Mouse (Mus musculus): Measurements from ENCODE around the gene 1700029J07Rik. TPM values are rescaled to one million over a fixed set of nuclear protein-coding genes. Genes with fewer than 3 reads are reported as not detected.

The 1700029J07Rik gene
- polyA plus RNA-seq, 2 experiments from 2014 or later, result 1.9 to 3.2 TPM

- ATAC-seq, result no peak
These were observed 28.8 kb downstream of the 1700029J07Rik start for GRCm38 (mm10) chr8:45946283-45946682.

- no peak for ATAC-seq
These were observed 38.1 kb downstream of the 1700029J07Rik start for GRCm38 (mm10) chr8:45936986-45937385.

- peak; percentile 93 for ATAC-seq
These were observed 40.5 kb downstream of the 1700029J07Rik start, which contains the start of gene Ccdc110 for GRCm38 (mm10) chr8:45934582-45935014. TSS of gene Ccdc110 (plus strand) at chr8:45934619.

- no peak for ATAC-seq
These were observed 52.9 kb downstream of the 1700029J07Rik start for GRCm38 (mm10) chr8:45922116-45922515.

GRCm38 (mm10) chr8:45920392-45920791, 54.7 kb downstream of the 1700029J07Rik start:
- no peak for ATAC-seq

- no peak for ATAC-seq
These were observed 56.2 kb downstream of the 1700029J07Rik start for GRCm38 (mm10) chr8:45918891-45919290.

- ATAC-seq, result no peak
These were observed 57.9 kb downstream of the 1700029J07Rik start for GRCm38 (mm10) chr8:45917040-45917679.

GRCm38 (mm10) chr8:45916496-45916895, 58.6 kb downstream of the 1700029J07Rik start:
- no peak for ATAC-seq

- no peak for ATAC-seq
These were observed 61.3 kb downstream of the 1700029J07Rik start for GRCm38 (mm10) chr8:45913707-45914106.

- ATAC-seq, result no peak
These were observed 68.8 kb downstream of the 1700029J07Rik start for GRCm38 (mm10) chr8:45906251-45906619.

GRCm38 (mm10) chr8:45905591-45906250, 69.3 kb downstream of the 1700029J07Rik start:
- ATAC-seq, result no peak

- no peak for ATAC-seq
These were observed 71.4 kb downstream of the 1700029J07Rik start for GRCm38 (mm10) chr8:45903659-45904058.

Other genes with a start within 250 kb of the 1700029J07Rik start
- gene Pdlim3, start 89.8 kb downstream of the 1700029J07Rik start, polyA plus RNA-seq (2017; shearing (Covaris generic)), result not detected
- not detected for gene Ccdc110, start 40.6 kb downstream of the 1700029J07Rik start, polyA plus RNA-seq (2017; shearing (Covaris generic))
- gene Ufsp2, start 276 bp upstream of the 1700029J07Rik start, polyA plus RNA-seq (2017; shearing (Covaris generic)), result 10 to 100 TPM; 72.1 to 78.7 TPM
- gene Lrp2bp, start 24.1 kb upstream of the 1700029J07Rik start, polyA plus RNA-seq (2017; shearing (Covaris generic)), result 1 to 10 TPM in 1 of 2 experiments, under 1 TPM in 1; 0.22 to 1.4 TPM
- 10 to 100 TPM; 13.0 to 15.2 TPM for gene Ankrd37, start 30.5 kb upstream of the 1700029J07Rik start, polyA plus RNA-seq (2017; shearing (Covaris generic))
- gene Cfap97, start 176.5 kb upstream of the 1700029J07Rik start, polyA plus RNA-seq (2017; shearing (Covaris generic)), result 10 to 100 TPM; 28.6 to 35.0 TPM
- gene Snx25, start 176.9 kb upstream of the 1700029J07Rik start, polyA plus RNA-seq (2017; shearing (Covaris generic)), result 1 to 10 TPM; 6.0 to 7.5 TPM
- gene Slc25a4, start 236.0 kb upstream of the 1700029J07Rik start, polyA plus RNA-seq (2017; shearing (Covaris generic)), result 100 to 1,000 TPM; 140 to 213 TPM

All from CD4-positive, CD25-positive, alpha-beta regulatory T cell, adult 4 months (primary cell).